Mouse (Mus musculus): ENCODE results near the gene Zfp1. TPM values are rescaled to one million over a fixed set of nuclear protein-coding genes. Genes with fewer than 3 reads are reported as not detected.
A peak's percentile ranks its signal among the peaks of the same experiment; 100 is the strongest.

Gene Zfp1
- total and polyA plus RNA-seq, 2 experiments from 2014 or later, result 7.5 to 11.9 TPM

- TF ChIP-seq EP300 (IDR thresholded peaks at IDR 0.05; ENCODE audit: low read depth), result no peak
- TF ChIP-seq CTCF (IDR thresholded peaks at IDR 0.05; ENCODE audit: low read depth), result no peak
- H3K4me3 ChIP-seq (ENCODE audit: low read depth, low read length), result no peak overlapping the region
- H3K4me2 ChIP-seq (ENCODE audit: low read depth, low read length), result no peak overlapping the region
- WGBS, result 87% methylated on average over 20 of the region's 20 CpGs
- H3K9me3 ChIP-seq (replicated peaks; ENCODE audit: control insufficient read depth, low read length), result no peaks in the 10 kb centered on the region
- ATAC-seq (ENCODE audit: insufficient read depth, low read depth) (no peak), DNase-seq (ENCODE audit: low spot score) (no peak)
- peaks cover 73% of the 10 kb centered on the region for H3K36me3 ChIP-seq (replicated peaks; ENCODE audit: control insufficient read depth, insufficient read depth, low read length)
- no peak overlapping the region for H3K27ac ChIP-seq (ENCODE audit: low read depth)
- no peak overlapping the region for H3K9ac ChIP-seq (replicated peaks; ENCODE audit: low read depth, low read length)
- H3K27me3 ChIP-seq (ENCODE audit: control insufficient read depth, insufficient read depth, low read length), result no peaks in the 10 kb centered on the region
- H3K4me1 ChIP-seq (ENCODE audit: control insufficient read depth, insufficient read depth), result peaks cover 1% of the 10 kb centered on the region; the same call in 1 of the 2 replicates
These were observed 67.7 kb downstream of the Zfp1 start for GRCm38 (mm10) chr8:111710777-111711485.

GRCm38 (mm10) chr8:111712135-111712534 is 68.9 kb downstream of the Zfp1 start:
- Histone ChIP-seq H3K4me1 (ENCODE audit: control insufficient read depth, insufficient read depth) (peaks cover 12% of the 10 kb centered on the region), H3K9ac (replicated peaks; ENCODE audit: low read depth, low read length) (no peak overlapping the region), H3K4me3 (ENCODE audit: low read depth, low read length) (no peak overlapping the region), H3K27me3 (ENCODE audit: control insufficient read depth, insufficient read depth, low read length) (no peaks in the 10 kb centered on the region), H3K4me2 (ENCODE audit: low read depth, low read length) (no peak overlapping the region), H3K9me3 (replicated peaks; ENCODE audit: control insufficient read depth, low read length) (no peaks in the 10 kb centered on the region), H3K36me3 (replicated peaks; ENCODE audit: control insufficient read depth, insufficient read depth, low read length) (peaks cover 73% of the 10 kb centered on the region), H3K27ac (ENCODE audit: low read depth) (no peak overlapping the region)
- DNase-seq (ENCODE audit: low spot score) (no peak), ATAC-seq (ENCODE audit: insufficient read depth, low read depth) (no peak)
- WGBS, result 46% methylated on average over 9 of the region's 9 CpGs
- TF ChIP-seq CTCF (IDR thresholded peaks at IDR 0.05; ENCODE audit: low read depth) (no peak), EP300 (IDR thresholded peaks at IDR 0.05; ENCODE audit: low read depth) (no peak)

GRCm38 (mm10) chr8:111712588-111712987 is 69.4 kb downstream of the Zfp1 start:
- Histone ChIP-seq H3K9ac (replicated peaks; ENCODE audit: low read depth, low read length) (no peak overlapping the region), H3K4me2 (ENCODE audit: low read depth, low read length) (no peak overlapping the region), H3K27ac (ENCODE audit: low read depth) (no peak overlapping the region), H3K4me3 (ENCODE audit: low read depth, low read length) (no peak overlapping the region), H3K27me3 (ENCODE audit: control insufficient read depth, insufficient read depth, low read length) (no peaks in the 10 kb centered on the region), H3K36me3 (replicated peaks; ENCODE audit: control insufficient read depth, insufficient read depth, low read length) (peaks cover 73% of the 10 kb centered on the region), H3K4me1 (ENCODE audit: control insufficient read depth, insufficient read depth) (peaks cover 17% of the 10 kb centered on the region), H3K9me3 (replicated peaks; ENCODE audit: control insufficient read depth, low read length) (no peaks in the 10 kb centered on the region)
- DNase-seq (ENCODE audit: low spot score) (no peak), ATAC-seq (ENCODE audit: insufficient read depth, low read depth) (peak; percentile 25)
- TF ChIP-seq EP300 (IDR thresholded peaks at IDR 0.05; ENCODE audit: low read depth), result no peak
- TF ChIP-seq CTCF (IDR thresholded peaks at IDR 0.05; ENCODE audit: low read depth), result peak; percentile 87
- 64% methylated on average over 6 of the region's 6 CpGs for WGBS

GRCm38 (mm10) chr8:111713291-111713690 is 70.1 kb downstream of the Zfp1 start:
- Histone ChIP-seq H3K4me3 (ENCODE audit: low read depth, low read length) (no peak overlapping the region), H3K4me2 (ENCODE audit: low read depth, low read length) (no peak overlapping the region), H3K27me3 (ENCODE audit: control insufficient read depth, insufficient read depth, low read length) (no peaks in the 10 kb centered on the region), H3K9ac (replicated peaks; ENCODE audit: low read depth, low read length) (no peak overlapping the region), H3K9me3 (replicated peaks; ENCODE audit: control insufficient read depth, low read length) (no peaks in the 10 kb centered on the region), H3K36me3 (replicated peaks; ENCODE audit: control insufficient read depth, insufficient read depth, low read length) (peaks cover 73% of the 10 kb centered on the region), H3K4me1 (ENCODE audit: control insufficient read depth, insufficient read depth) (peaks cover 24% of the 10 kb centered on the region), H3K27ac (ENCODE audit: low read depth) (no peak overlapping the region)
- TF ChIP-seq EP300 (IDR thresholded peaks at IDR 0.05; ENCODE audit: low read depth) (no peak), CTCF (IDR thresholded peaks at IDR 0.05; ENCODE audit: low read depth) (no peak)
- ATAC-seq (ENCODE audit: insufficient read depth, low read depth) (no peak), DNase-seq (ENCODE audit: low spot score) (no peak)
- 86% methylated on average over 11 of the region's 11 CpGs for WGBS

GRCm38 (mm10) chr8:111713817-111714216 is 70.6 kb downstream of the Zfp1 start:
- no peak overlapping the region for H3K4me3 ChIP-seq (ENCODE audit: low read depth, low read length)

GRCm38 (mm10) chr8:111714295-111714694 is 71.1 kb downstream of the Zfp1 start:
- H3K27me3 ChIP-seq (ENCODE audit: control insufficient read depth, insufficient read depth, low read length), result no peaks in the 10 kb centered on the region
- DNase-seq (ENCODE audit: low spot score) (no peak), ATAC-seq (ENCODE audit: insufficient read depth, low read depth) (no peak)
- peaks cover 69% of the 10 kb centered on the region for H3K36me3 ChIP-seq (replicated peaks; ENCODE audit: control insufficient read depth, insufficient read depth, low read length)
- no peak overlapping the region for H3K4me3 ChIP-seq (ENCODE audit: low read depth, low read length)
- H3K9ac ChIP-seq (replicated peaks; ENCODE audit: low read depth, low read length), result no peak overlapping the region
- peaks cover 30% of the 10 kb centered on the region for H3K4me1 ChIP-seq (ENCODE audit: control insufficient read depth, insufficient read depth)
- no peak overlapping the region for H3K27ac ChIP-seq (ENCODE audit: low read depth)
- no peak for TF ChIP-seq CTCF (IDR thresholded peaks at IDR 0.05; ENCODE audit: low read depth)
- TF ChIP-seq EP300 (IDR thresholded peaks at IDR 0.05; ENCODE audit: low read depth), result no peak
- H3K9me3 ChIP-seq (replicated peaks; ENCODE audit: control insufficient read depth, low read length), result no peaks in the 10 kb centered on the region
- WGBS, result 88% methylated on average over 12 of the region's 12 CpGs
- H3K4me2 ChIP-seq (ENCODE audit: low read depth, low read length), result no peak overlapping the region

More at GRCm38 (mm10) chr8:111713817-111714216, 70.6 kb downstream of the Zfp1 start:
- no peak overlapping the region for H3K27ac ChIP-seq (ENCODE audit: low read depth)
- H3K9ac ChIP-seq (replicated peaks; ENCODE audit: low read depth, low read length), result no peak overlapping the region
- peaks cover 25% of the 10 kb centered on the region for H3K4me1 ChIP-seq (ENCODE audit: control insufficient read depth, insufficient read depth)
- TF ChIP-seq CTCF (IDR thresholded peaks at IDR 0.05; ENCODE audit: low read depth) (no peak), EP300 (IDR thresholded peaks at IDR 0.05; ENCODE audit: low read depth) (no peak)
- WGBS, result 89% methylated on average over 25 of the region's 25 CpGs
- DNase-seq (ENCODE audit: low spot score), result no peak
- H3K9me3 ChIP-seq (replicated peaks; ENCODE audit: control insufficient read depth, low read length), result no peaks in the 10 kb centered on the region
- no peak overlapping the region for H3K4me2 ChIP-seq (ENCODE audit: low read depth, low read length)
- no peaks in the 10 kb centered on the region for H3K27me3 ChIP-seq (ENCODE audit: control insufficient read depth, insufficient read depth, low read length)
- peaks cover 70% of the 10 kb centered on the region for H3K36me3 ChIP-seq (replicated peaks; ENCODE audit: control insufficient read depth, insufficient read depth, low read length)
- no peak for ATAC-seq (ENCODE audit: insufficient read depth, low read depth)

Measured in heart, postnatal 0 days (tissue).